Mouse (Mus musculus) intestine, embryonic 16.5 days (tissue): Measurements from ENCODE around the gene Prkg1. TPM values are rescaled to one million over a fixed set of nuclear protein-coding genes. Genes with fewer than 3 reads are reported as not detected.
"Not testable (repeated sequence)": the region's sequence is repeated elsewhere in the genome, so short reads cannot be mapped to it uniquely, and the experiment has no call there.

Experiments used
- ATAC-seq: fragments of 200-750 bp; cut with Nextera tagmentation; 2 replicates; pipeline ENCODE4 v1.8.0; 2017; ENCODE audit warnings: moderate TSS enrichment, moderate library complexity
- H3K27ac ChIP-seq: fragments of 300-500 bp; sonication (generic); 2 replicates; pipeline ENCODE4 v1.5.1; 2014; ENCODE audit warnings: mild to moderate bottlenecking, low read length
- H3K27me3 ChIP-seq: fragments of 300-500 bp; sonication (generic); replicated peaks from 2 replicates; pipeline ENCODE4 v1.6.1; 2014; ENCODE audit warnings: low read length, control low read depth, mixed read lengths; ENCODE audit not compliant: control insufficient read depth, insufficient read depth
- H3K36me3 ChIP-seq: fragments of 300-500 bp; sonication (generic); 2 replicates; pipeline ENCODE4 v1.6.1; 2014; ENCODE audit warnings: low read length, control low read depth; ENCODE audit not compliant: control insufficient read depth, insufficient read depth
- H3K4me1 ChIP-seq: fragments of 300-500 bp; sonication (generic); 2 replicates; pipeline ENCODE4 v1.6.1; 2014; ENCODE audit warnings: low read length, control low read depth, mixed read lengths; ENCODE audit not compliant: control insufficient read depth, insufficient read depth
- H3K4me2 ChIP-seq: fragments of 300-500 bp; sonication (generic); 2 replicates; pipeline ENCODE4 v1.6.1; 2014; ENCODE audit warnings: low read depth, low read length, control low read depth
- H3K4me3 ChIP-seq: fragments of 300-500 bp; sonication (generic); 2 replicates; pipeline ENCODE4 v1.5.1; 2014; ENCODE audit warnings: mild to moderate bottlenecking, low read length
- H3K9ac ChIP-seq: fragments of 300-500 bp; sonication (generic); 2 replicates; pipeline ENCODE4 v1.6.1; 2014; ENCODE audit warnings: low read depth, low read length
- H3K9me3 ChIP-seq: fragments of 300-500 bp; sonication (generic); 2 replicates; pipeline ENCODE4 v1.6.1; 2016; ENCODE audit warnings: low read length, control low read depth; ENCODE audit not compliant: control insufficient read depth
- WGBS: fragments of 180-500 bp; shearing (Covaris S2); extraction: QIAGEN DNeasy Blood & Tissue Kit; methylation state at CpG from one replicate; pipeline ENCODE4 v1.1.7; 2014; 5-methylcytosine and 5-hydroxymethylcytosine counted together
- polyA plus RNA-seq: library from polyadenylated mRNA; unstranded; fragments of >200 nt; fragmentation: Nextera tagmentation; extraction: Ambion mirVana; gene quantifications from 2 replicates; pipeline ENCODE4 v1.2.1, GENCODE M21; 2015

Prkg1 gene
- polyA plus RNA-seq, 1 experiment from 2014 or later: 6.6 TPM

DNA sequence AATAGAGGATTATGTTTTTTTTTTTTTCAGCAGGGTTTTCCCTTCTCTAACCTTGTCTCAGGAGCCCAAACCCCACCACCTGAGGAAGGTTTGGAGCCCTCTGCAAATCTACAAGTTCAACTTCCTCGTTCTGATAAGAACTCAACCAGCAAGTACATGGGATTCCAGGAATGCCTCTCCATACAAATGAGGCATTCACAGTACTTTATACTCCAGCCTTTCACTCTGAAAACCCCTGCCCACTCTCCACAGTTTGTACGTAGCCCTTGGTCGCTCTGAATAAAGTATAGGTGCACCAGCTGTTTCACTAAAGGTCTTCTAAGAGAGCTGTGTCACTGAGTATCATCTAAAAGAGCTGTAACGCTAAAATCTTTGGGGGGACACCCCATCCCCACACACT lies 402.8 kb downstream of the Prkg1 start:
- ATAC-seq: no peak
- Histone ChIP-seq H3K9ac (no peak overlapping the region), H3K27me3 (no peaks in the 10 kb centered on the region), H3K4me1 (no peaks in the 10 kb centered on the region), H3K9me3 (no peaks in the 10 kb centered on the region), H3K27ac (no peak overlapping the region), H3K4me3 (no peak overlapping the region), H3K36me3 (no peaks in the 10 kb centered on the region), H3K4me2 (no peak overlapping the region)
- 70% methylated on average over 4 of the region's 4 CpGs for WGBS

DNA sequence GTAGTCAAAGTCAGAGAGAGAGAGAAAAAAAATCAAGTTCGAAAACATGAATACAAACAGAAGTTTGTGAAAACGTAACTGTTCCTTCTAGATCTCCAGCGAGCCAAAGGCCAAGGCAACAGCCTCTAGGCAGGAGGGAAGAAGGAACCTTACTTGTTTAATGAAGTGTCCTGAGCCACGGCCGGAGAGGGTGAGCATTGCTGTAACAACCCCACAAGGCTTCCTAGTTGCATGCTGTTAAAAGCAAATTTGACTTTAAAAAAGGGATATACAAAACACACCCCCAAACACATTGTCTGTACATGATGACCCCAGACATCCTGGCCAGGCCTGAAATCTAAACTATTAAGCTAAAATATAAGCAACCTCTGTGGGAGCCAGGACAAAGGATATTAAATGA lies 403.3 kb downstream of the Prkg1 start:
- Histone ChIP-seq H3K36me3 (no peaks in the 10 kb centered on the region), H3K4me1 (no peaks in the 10 kb centered on the region), H3K27ac (no peak overlapping the region), H3K9me3 (no peaks in the 10 kb centered on the region), H3K9ac (no peak overlapping the region), H3K27me3 (no peaks in the 10 kb centered on the region), H3K4me3 (no peak overlapping the region), H3K4me2 (no peak overlapping the region)
- WGBS: 66% methylated on average over 5 of the region's 5 CpGs
- no peak for ATAC-seq

DNA sequence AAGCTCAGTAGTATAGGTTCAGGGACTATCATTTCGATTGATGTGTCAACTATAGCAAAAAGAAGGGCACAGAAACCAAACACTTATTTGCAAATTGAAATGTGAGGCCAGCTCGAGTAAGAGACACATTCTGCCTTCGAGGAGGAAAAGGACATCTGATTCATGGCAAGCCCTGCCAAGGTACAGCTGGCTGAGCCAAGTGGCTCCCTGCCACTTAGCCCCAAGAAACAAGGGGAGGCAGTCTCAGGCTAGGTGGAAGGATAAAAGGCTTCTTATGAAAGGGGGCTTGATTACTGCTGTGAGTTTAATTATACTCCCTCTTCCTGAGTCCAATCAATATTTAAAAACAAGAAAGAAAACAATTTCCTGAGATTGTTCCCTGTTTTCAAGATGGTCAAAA lies 403.7 kb downstream of the Prkg1 start:
- Histone ChIP-seq H3K4me3 (no peak overlapping the region), H3K36me3 (no peaks in the 10 kb centered on the region), H3K27ac (no peak overlapping the region), H3K9me3 (no peaks in the 10 kb centered on the region), H3K4me1 (no peaks in the 10 kb centered on the region), H3K27me3 (no peaks in the 10 kb centered on the region), H3K4me2 (no peak overlapping the region), H3K9ac (no peak overlapping the region)
- WGBS: 56% methylated on average over 3 of the region's 3 CpGs
- no peak for ATAC-seq

DNA sequence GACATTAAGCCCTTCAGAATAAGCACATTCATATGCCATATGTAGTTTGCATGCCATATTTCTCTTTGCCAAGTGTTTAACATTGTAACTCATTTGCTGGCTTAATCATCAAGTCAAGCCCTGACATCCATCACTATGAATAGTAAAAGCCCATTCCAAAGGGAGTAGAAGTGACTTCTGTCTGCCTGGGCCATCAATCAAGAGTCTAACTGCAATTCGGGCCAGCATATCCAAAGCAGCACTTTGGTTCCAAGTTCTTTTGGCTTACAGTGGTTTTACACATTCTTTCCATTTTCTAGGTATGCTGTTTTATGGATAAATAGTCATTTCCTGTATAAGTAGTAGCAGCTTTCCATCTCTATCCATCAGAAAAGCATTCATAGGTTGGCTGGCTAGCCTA lies 409.9 kb downstream of the Prkg1 start:
- 55% methylated on average over 1 of the region's 1 CpGs for WGBS
- no peaks in the 10 kb centered on the region for H3K9me3 ChIP-seq
- no peak overlapping the region for H3K4me3 ChIP-seq
- H3K36me3 ChIP-seq: no peaks in the 10 kb centered on the region
- no peak overlapping the region for H3K27ac ChIP-seq
- ATAC-seq: no peak
- H3K4me1 ChIP-seq: no peaks in the 10 kb centered on the region
- no peak overlapping the region for H3K9ac ChIP-seq
- no peak overlapping the region for H3K4me2 ChIP-seq
- no peaks in the 10 kb centered on the region for H3K27me3 ChIP-seq

DNA sequence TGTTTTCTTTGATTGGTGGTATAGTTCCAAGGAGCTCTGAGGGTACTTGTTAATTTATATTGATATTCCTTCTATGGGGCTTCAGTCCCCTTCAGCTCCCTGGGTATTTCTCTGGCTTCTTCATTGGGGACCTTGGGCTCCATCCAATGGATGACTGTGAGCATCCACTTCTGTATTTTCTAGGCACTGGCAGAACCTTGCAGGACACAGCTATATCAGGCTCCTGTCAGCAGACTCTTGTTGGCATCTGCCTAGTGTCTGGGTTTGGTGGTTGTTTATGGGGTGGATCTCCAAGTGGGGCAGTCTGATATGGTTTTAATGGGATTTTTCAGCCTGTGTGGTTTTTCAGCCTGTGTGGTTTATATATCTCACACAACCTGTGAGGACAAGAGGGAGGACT lies 412.0 kb downstream of the Prkg1 start:
- not testable (repeated sequence) for H3K27me3 ChIP-seq, H3K4me3 ChIP-seq, H3K9ac ChIP-seq, H3K36me3 ChIP-seq, H3K4me1 ChIP-seq, H3K4me2 ChIP-seq, H3K27ac ChIP-seq, ATAC-seq, H3K9me3 ChIP-seq

DNA sequence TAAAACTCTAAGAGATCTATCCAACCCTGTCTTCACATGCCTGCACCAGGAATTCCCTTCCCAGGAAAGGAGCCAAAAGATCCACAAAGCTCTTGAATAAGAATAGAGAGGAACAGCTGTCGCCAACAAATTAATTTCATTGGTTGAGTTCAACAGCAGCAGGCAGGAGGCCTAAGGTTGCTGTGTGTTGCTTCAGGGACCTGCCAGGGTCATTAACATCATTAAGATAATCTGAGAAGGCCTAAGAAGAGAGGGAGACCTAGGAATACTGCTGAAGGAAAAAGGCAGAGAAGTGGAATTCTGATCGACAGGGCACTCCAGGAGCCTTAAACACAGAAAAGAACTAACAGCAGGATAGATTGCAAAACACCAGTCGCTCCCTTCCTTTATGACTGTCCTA lies 413.0 kb downstream of the Prkg1 start:
- Histone ChIP-seq H3K4me1 (no peaks in the 10 kb centered on the region), H3K9ac (no peak overlapping the region), H3K27me3 (no peaks in the 10 kb centered on the region), H3K4me2 (no peak overlapping the region), H3K9me3 (no peaks in the 10 kb centered on the region), H3K4me3 (no peak overlapping the region), H3K27ac (no peak overlapping the region), H3K36me3 (no peaks in the 10 kb centered on the region)
- no peak for ATAC-seq
- 61% methylated on average over 3 of the region's 3 CpGs for WGBS

DNA sequence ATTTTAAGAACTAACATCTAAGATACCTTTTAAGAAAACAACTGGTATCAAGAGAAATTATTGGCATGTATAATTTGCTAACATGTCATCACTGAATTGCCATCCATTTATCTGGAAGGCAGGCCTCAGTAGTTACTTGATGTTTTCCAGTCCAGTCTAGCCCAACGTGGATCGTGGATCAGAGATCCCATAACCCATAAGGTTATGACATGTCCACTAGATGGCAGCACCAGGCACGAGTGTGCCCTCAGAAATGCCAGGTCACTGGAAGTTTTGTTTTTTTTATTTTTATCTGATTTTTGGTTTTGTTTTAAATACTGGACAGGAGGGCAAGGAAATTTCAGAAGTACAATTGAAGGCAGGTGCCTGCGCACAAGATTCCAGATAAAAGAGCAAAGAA lies 422.7 kb downstream of the Prkg1 start:
- H3K4me2 ChIP-seq: no peak overlapping the region
- peak; percentile 52; the same call in 1 of the 2 replicates for ATAC-seq
- no peak overlapping the region for H3K4me3 ChIP-seq
- no peaks in the 10 kb centered on the region for H3K27me3 ChIP-seq
- H3K4me1 ChIP-seq: no peaks in the 10 kb centered on the region
- H3K27ac ChIP-seq: no peak overlapping the region
- no peaks in the 10 kb centered on the region for H3K36me3 ChIP-seq
- no peaks in the 10 kb centered on the region for H3K9me3 ChIP-seq
- H3K9ac ChIP-seq: no peak overlapping the region
- 25% methylated on average over 4 of the region's 4 CpGs for WGBS

DNA sequence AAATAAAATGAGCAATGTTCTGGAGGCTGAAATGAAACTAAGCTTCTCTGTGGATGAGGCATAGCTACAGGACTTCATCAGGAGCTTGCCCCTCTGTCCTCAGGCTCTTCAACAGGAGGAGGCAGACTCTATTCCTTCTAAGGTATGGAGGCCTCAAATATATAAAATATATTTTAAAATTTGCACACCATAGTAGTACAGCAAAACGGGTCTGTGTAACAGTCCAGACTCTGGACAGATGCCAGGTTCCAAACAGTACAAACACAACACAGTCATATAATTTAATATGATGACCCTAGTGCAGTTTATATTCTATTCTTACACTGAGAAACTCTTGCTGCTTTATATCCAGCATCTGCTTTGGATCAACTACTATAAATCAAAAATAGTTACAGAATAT lies 423.9 kb downstream of the Prkg1 start:
- WGBS: 22% methylated on average over 1 of the region's 1 CpGs
- H3K9me3 ChIP-seq: no peaks in the 10 kb centered on the region

DNA sequence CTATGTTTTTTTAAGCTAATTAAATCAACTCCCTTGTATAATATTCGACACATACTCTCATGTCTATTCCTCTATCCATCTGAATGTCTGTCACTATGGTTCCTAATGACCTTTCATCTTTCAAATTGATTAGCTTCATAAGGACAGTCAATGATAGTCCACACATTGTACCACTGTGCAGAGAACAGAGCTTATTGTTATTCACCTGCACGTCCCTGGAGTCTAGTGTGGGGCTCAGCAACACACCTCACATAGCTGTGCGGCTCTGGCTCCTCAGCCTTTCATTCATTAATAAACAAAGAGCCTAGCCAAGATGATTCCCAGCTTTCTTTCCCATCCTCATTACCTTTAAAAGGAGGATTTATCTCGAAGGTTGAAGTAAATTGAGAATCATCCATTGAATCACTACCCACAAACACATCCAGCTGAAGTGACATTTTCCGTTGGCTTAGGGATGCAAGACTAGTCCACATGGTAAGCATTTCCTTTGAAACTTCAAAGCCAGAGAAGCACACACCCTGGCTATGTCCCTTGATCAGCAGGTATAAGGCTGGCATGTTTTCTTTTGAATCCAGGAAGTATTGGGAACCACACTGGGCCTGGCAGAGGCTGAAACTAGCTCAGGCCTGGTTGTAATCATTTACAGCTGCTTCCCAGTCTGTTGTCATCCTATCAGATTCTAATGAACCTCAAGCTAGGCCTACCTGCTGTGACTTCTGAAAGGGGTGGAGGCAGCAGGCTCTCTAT lies 426.3 kb downstream of the Prkg1 start:
- Histone ChIP-seq H3K4me3 (no peak overlapping the region), H3K36me3 (no peaks in the 10 kb centered on the region), H3K4me2 (no peak overlapping the region), H3K9me3 (no peaks in the 10 kb centered on the region), H3K4me1 (no peaks in the 10 kb centered on the region), H3K27me3 (no peaks in the 10 kb centered on the region), H3K27ac (no peak overlapping the region), H3K9ac (no peak overlapping the region)
- 71% methylated on average over 5 of the region's 5 CpGs for WGBS
- ATAC-seq: no peak

More for the DNA sequence above, 423.9 kb downstream of the Prkg1 start:
- Histone ChIP-seq H3K27ac (no peak overlapping the region), H3K4me2 (no peak overlapping the region), H3K36me3 (no peaks in the 10 kb centered on the region), H3K9ac (no peak overlapping the region), H3K4me1 (no peaks in the 10 kb centered on the region), H3K4me3 (no peak overlapping the region), H3K27me3 (no peaks in the 10 kb centered on the region)
- ATAC-seq: peak; percentile 42; the same call in 1 of the 2 replicates

DNA sequence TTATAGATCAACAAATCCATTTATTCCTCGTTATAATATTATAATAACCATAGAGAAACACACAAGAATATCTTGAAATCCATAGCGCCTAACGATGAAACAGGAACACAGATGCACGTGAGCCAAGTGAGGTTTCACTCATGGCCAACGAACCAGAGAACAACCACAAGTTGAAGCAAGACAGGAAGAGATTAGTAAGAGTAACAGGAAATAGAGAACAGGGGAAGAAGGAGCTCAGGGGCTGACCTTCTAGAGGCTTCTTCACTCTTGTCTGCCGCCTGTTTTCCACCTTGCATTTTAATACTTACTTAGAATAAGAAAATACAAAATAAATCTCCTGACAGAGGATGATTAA lies 427.0 kb downstream of the Prkg1 start:
- H3K9me3 ChIP-seq: no peaks in the 10 kb centered on the region
- H3K27ac ChIP-seq: no peak overlapping the region
- no peaks in the 10 kb centered on the region for H3K36me3 ChIP-seq
- H3K27me3 ChIP-seq: no peaks in the 10 kb centered on the region
- H3K4me2 ChIP-seq: no peak overlapping the region
- no peak overlapping the region for H3K4me3 ChIP-seq
- no peaks in the 10 kb centered on the region for H3K4me1 ChIP-seq
- WGBS: 80% methylated on average over 6 of the region's 6 CpGs
- no peak for ATAC-seq
- no peak overlapping the region for H3K9ac ChIP-seq
